In genomic region chr14:49829192-49830171, GRCm38 (mm10) we compare ENCODE assay signal across 8 mouse cellular contexts. TPM values are rescaled to one million over a fixed set of nuclear protein-coding genes. Genes with fewer than 3 reads are reported as not detected.
A peak's percentile ranks its signal among the peaks of the same experiment; 100 is the strongest.
DNase-seq lines count a peak whose midpoint lies in the region; ATAC-seq and TF ChIP-seq lines count a peak whose summit lies in the region.

No protein-coding gene starts in this region.

- no peaks in the 10 kb centered on the region for H3K9me3 ChIP-seq in liver, embryonic 11.5 days (ENCODE audit: control insufficient read depth, low read length)
- H3K9me3 ChIP-seq in forebrain, postnatal 0 days (ENCODE audit: low read length), result no peaks in the 10 kb centered on the region
- no peaks in the 10 kb centered on the region for H3K9me3 ChIP-seq in limb, embryonic 13.5 days
- 0 out of 2 replicates have a peak, but pooled peaks cover 2% of the 10 kb centered on the region for H3K9me3 ChIP-seq in neural tube, embryonic 13.5 days

- no peaks in the 10 kb centered on the region for H3K36me3 ChIP-seq in liver, embryonic 11.5 days (ENCODE audit: control insufficient read depth, insufficient read depth, low read length)
- H3K36me3 ChIP-seq in forebrain, postnatal 0 days (ENCODE audit: insufficient read depth), result no peaks in the 10 kb centered on the region
- H3K36me3 ChIP-seq in limb, embryonic 13.5 days, result no peaks in the 10 kb centered on the region
- no peaks in the 10 kb centered on the region for H3K36me3 ChIP-seq in neural tube, embryonic 13.5 days

- peak overlapping the region; percentile 34 for H3K4me2 ChIP-seq in liver, embryonic 11.5 days
- H3K4me2 ChIP-seq in forebrain, postnatal 0 days (ENCODE audit: low read depth), result peak overlapping the region; percentile 42
- H3K4me2 ChIP-seq in limb, embryonic 13.5 days (replicated peaks), result peak overlapping the region; percentile 55
- peak overlapping the region; percentile 54 for H3K4me2 ChIP-seq in neural tube, embryonic 13.5 days

- H3K4me1 ChIP-seq in liver, embryonic 11.5 days (replicated peaks; ENCODE audit: control insufficient read depth, insufficient read depth, low read length), result no peaks in the 10 kb centered on the region
- H3K4me1 ChIP-seq in forebrain, postnatal 0 days (ENCODE audit: insufficient read depth), result no peaks in the 10 kb centered on the region
- H3K4me1 ChIP-seq in limb, embryonic 13.5 days, result no peaks in the 10 kb centered on the region
- H3K4me1 ChIP-seq in neural tube, embryonic 13.5 days (replicated peaks), result peaks cover 8% of the 10 kb centered on the region; the same call in 1 of the 2 replicates

- no peak for ATAC-seq in liver, embryonic 11.5 days (replicated peaks; ENCODE audit: low FRiP score)
- peak; percentile 75 for ATAC-seq in forebrain, postnatal 0 days
- peak; percentile 54; the same call in 1 of the 2 replicates for ATAC-seq in limb, embryonic 13.5 days (ENCODE audit: low FRiP score, low read depth)
- peak; percentile 83; the same call in 1 of the 2 replicates for ATAC-seq in neural tube, embryonic 13.5 days (ENCODE audit: low read depth)

- peak; percentile 65 for TF ChIP-seq CTCF in forebrain, postnatal 0 days (IDR thresholded peaks at IDR 0.05; ENCODE audit: low read depth)

- no peak overlapping the region for H3K9ac ChIP-seq in liver, embryonic 11.5 days (ENCODE audit: low read depth, low read length)
- H3K9ac ChIP-seq in forebrain, postnatal 0 days, result no peak overlapping the region
- no peak overlapping the region for H3K9ac ChIP-seq in limb, embryonic 13.5 days
- 0 out of 2 replicates have a peak overlapping the region, but pooled peaks have one; percentile 38 for H3K9ac ChIP-seq in neural tube, embryonic 13.5 days

- 14% methylated on average over 17 of the region's 17 CpGs for WGBS in liver, embryonic 11.5 days
- WGBS in forebrain, postnatal 0 days, result 11% methylated on average over 17 of the region's 17 CpGs
- WGBS in limb, embryonic 13.5 days, result 11% methylated on average over 17 of the region's 17 CpGs
- 10% methylated on average over 17 of the region's 17 CpGs for WGBS in neural tube, embryonic 13.5 days

- peak; percentile 31 for DNase-seq in liver, embryonic 11.5 days (ENCODE audit: low spot score)
- DNase-seq in liver, result no peak
- peak; percentile 44 for DNase-seq in forebrain, postnatal 0 days
- no peak for DNase-seq in layer of hippocampus, adult 9-11 months
- DNase-seq in layer of hippocampus, adult 18-20 months (ENCODE audit: low spot score in 2 of 2), result no peak
- no peak for DNase-seq in layer of hippocampus, postnatal 36 days

- H3K27ac ChIP-seq in liver, embryonic 11.5 days (ENCODE audit: low read depth, low read length), result no peak overlapping the region
- H3K27ac ChIP-seq in forebrain, postnatal 0 days (ENCODE audit: low read depth, low read length), result no peak overlapping the region
- no peak overlapping the region for H3K27ac ChIP-seq in limb, embryonic 13.5 days
- H3K27ac ChIP-seq in neural tube, embryonic 13.5 days (replicated peaks), result no peak overlapping the region

- H3K4me3 ChIP-seq in liver, embryonic 11.5 days (ENCODE audit: low read depth, low read length), result no peak overlapping the region
- H3K4me3 ChIP-seq in forebrain, postnatal 0 days (ENCODE audit: low read depth, low read length), result peak overlapping the region; percentile 20; the same call in 1 of the 2 replicates
- H3K4me3 ChIP-seq in limb, embryonic 13.5 days, result peak overlapping the region; percentile 23; the same call in 1 of the 2 replicates
- H3K4me3 ChIP-seq in neural tube, embryonic 13.5 days, result peak overlapping the region; percentile 30

- H3K27me3 ChIP-seq in liver, embryonic 11.5 days (replicated peaks; ENCODE audit: control insufficient read depth, insufficient read depth, low read length), result no peaks in the 10 kb centered on the region
- no peaks in the 10 kb centered on the region for H3K27me3 ChIP-seq in forebrain, postnatal 0 days (ENCODE audit: insufficient read depth, low read length)
- H3K27me3 ChIP-seq in limb, embryonic 13.5 days, result no peaks in the 10 kb centered on the region
- no peaks in the 10 kb centered on the region for H3K27me3 ChIP-seq in neural tube, embryonic 13.5 days

RNA-seq across cellular contexts. Expression of gene Armh4, which starts 46.3 kb away (rescaled TPM):
- polyA plus RNA-seq in liver, embryonic 11.5 days (2014; fragmentation: Nextera tagmentation; extraction: Ambion mirVana), result 6.7 and 7.1 TPM in 2 replicates
- 18.8 and 20.4 TPM in 2 replicates for total RNA-seq in forebrain, postnatal 0 days (2014; rRNA removed)
- 10.3 and 16.1 TPM in 2 replicates for polyA plus RNA-seq in forebrain, postnatal 0 days (2015; fragmentation: Nextera tagmentation; extraction: Ambion mirVana)
- polyA plus RNA-seq in limb, embryonic 13.5 days (2015; fragmentation: Nextera tagmentation; extraction: Ambion mirVana), result 16.0 and 16.5 TPM in 2 replicates
- polyA plus RNA-seq in neural tube, embryonic 13.5 days (2015; fragmentation: Nextera tagmentation; extraction: Ambion mirVana), result 56.6 and 64.2 TPM in 2 replicates
- total RNA-seq in layer of hippocampus, adult 18-20 months (2021), result 10 to 100 TPM; 26.2 to 27.9 TPM
- total RNA-seq in layer of hippocampus, postnatal 36 days (2021), result 10 to 100 TPM; 27.2 to 30.7 TPM

Comparison
In these comparisons a context has a peak if more than half of its experiments do, and no peak if none do; other contexts are left out.
1. DNase-seq: peak in liver, embryonic 11.5 days (single experiment) and forebrain, postnatal 0 days (single experiment); none in liver (single experiment), layer of hippocampus, adult 9-11 months (single experiment), layer of hippocampus, adult 18-20 months (0 of 2) and layer of hippocampus, postnatal 36 days (0 of 2).
2. Peak in every context shown above with its lines, with median percentiles within 50 percentile points of each other: H3K4me2 ChIP-seq.